Mouse (Mus musculus): Measurements from ENCODE around the gene Ift27. TPM values are rescaled to one million over a fixed set of nuclear protein-coding genes. Genes with fewer than 3 reads are reported as not detected.
A peak's percentile ranks its signal among the peaks of the same experiment; 100 is the strongest.

The Ift27 gene
- polyA plus RNA-seq, 1 experiment from 2014 or later = 42.1 TPM

GRCm38 (mm10) chr15:78177257-78177656 lies 3.4 kb upstream of the Ift27 start:
- H3K9ac ChIP-seq (ENCODE audit: low read depth, low read length) = no peak overlapping the region
- WGBS (ENCODE audit: insufficient replicate concordance) = 51% methylated on average over 10 of the region's 10 CpGs
- ATAC-seq (replicated peaks; ENCODE audit: insufficient number of reproducible peaks, low FRiP score, low TSS enrichment) = no peak
- no peak overlapping the region for H3K4me2 ChIP-seq
- H3K36me3 ChIP-seq (ENCODE audit: control insufficient read depth, insufficient read depth, low read length) = no peaks in the 10 kb centered on the region
- peaks cover 14% of the 10 kb centered on the region; the same call in 1 of the 2 replicates for H3K4me1 ChIP-seq (ENCODE audit: control insufficient read depth, insufficient read depth, low read length)
- H3K27ac ChIP-seq (ENCODE audit: low read depth, low read length) = no peak overlapping the region
- H3K27me3 ChIP-seq (ENCODE audit: control insufficient read depth, insufficient read depth, low read length) = peaks cover 7% of the 10 kb centered on the region; the same call in 1 of the 2 replicates
- H3K9me3 ChIP-seq (replicated peaks; ENCODE audit: control insufficient read depth, low read length) = no peaks in the 10 kb centered on the region
- H3K4me3 ChIP-seq (ENCODE audit: low read depth, low read length) = no peak overlapping the region

- no peak overlapping the region; the same call in 1 of the 2 replicates for H3K27ac ChIP-seq (ENCODE audit: low read depth, low read length)
- H3K4me2 ChIP-seq = peak overlapping the region; percentile 66
- no peaks in the 10 kb centered on the region for H3K27me3 ChIP-seq (ENCODE audit: control insufficient read depth, insufficient read depth, low read length)
- H3K9me3 ChIP-seq (replicated peaks; ENCODE audit: control insufficient read depth, low read length) = no peaks in the 10 kb centered on the region
- whole genome bisulfite sequencing (ENCODE audit: insufficient replicate concordance) = 70% methylated on average over 6 of the region's 6 CpGs
- peak overlapping the region; percentile 70 for H3K4me3 ChIP-seq (ENCODE audit: low read depth, low read length)
- H3K36me3 ChIP-seq (ENCODE audit: control insufficient read depth, insufficient read depth, low read length) = no peaks in the 10 kb centered on the region
- no peak for ATAC-seq (replicated peaks; ENCODE audit: insufficient number of reproducible peaks, low FRiP score, low TSS enrichment)
- peaks cover 10% of the 10 kb centered on the region; the same call in 1 of the 2 replicates for H3K4me1 ChIP-seq (ENCODE audit: control insufficient read depth, insufficient read depth, low read length)
- H3K9ac ChIP-seq (ENCODE audit: low read depth, low read length) = peak overlapping the region; percentile 69
Measured at GRCm38 (mm10) chr15:78174887-78175245, 959 bp upstream of the Ift27 start.

DNA sequence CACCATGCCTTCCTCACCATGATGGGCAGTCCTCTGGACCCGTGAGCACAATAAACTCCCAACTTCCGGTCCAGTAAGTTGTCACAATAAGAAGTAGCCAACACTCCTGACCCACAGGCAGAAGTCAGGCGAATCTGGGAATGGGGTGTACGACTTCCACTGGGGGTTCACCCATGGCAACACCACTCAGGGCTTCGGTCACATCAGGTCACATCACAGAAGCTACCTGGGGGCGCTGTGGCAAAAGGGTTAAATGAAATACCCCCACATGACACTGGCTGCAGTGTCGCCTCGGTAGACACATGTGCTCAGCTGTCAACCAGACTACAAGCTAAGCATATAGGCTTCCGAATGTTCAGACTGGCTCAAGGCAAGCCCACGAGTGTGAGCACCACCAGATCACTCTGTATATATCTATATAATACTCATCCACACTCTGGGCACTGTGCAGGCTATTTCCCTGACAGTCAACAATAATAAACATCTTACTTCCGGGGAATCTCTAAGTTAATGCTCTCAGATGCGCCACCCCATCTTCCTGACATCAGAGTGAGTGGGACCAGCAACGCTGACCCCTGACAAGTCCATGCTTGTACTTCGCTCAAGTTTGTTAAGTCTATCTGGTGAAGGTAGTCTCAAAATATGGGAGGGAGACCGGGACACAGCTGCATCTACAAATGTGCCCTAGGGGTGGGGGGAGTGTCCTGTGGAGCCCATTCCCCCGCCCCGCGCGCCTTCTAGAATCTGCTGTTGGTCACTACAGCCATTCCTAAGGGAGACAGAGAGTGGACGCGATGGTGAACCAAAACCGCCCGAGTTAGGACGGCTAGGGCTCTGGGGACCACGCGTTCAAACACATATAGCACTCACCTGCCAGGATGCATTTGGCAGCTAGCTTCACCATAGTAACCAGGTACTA lies 749 bp downstream of the Ift27 start:
- H3K27ac ChIP-seq (ENCODE audit: low read depth, low read length) = no peak overlapping the region
- H3K9me3 ChIP-seq (replicated peaks; ENCODE audit: control insufficient read depth, low read length) = no peaks in the 10 kb centered on the region
- H3K4me2 ChIP-seq = peak overlapping the region; percentile 96
- WGBS (ENCODE audit: insufficient replicate concordance) = 27% methylated on average over 26 of the region's 26 CpGs
- H3K27me3 ChIP-seq (ENCODE audit: control insufficient read depth, insufficient read depth, low read length) = no peaks in the 10 kb centered on the region
- H3K4me1 ChIP-seq (ENCODE audit: control insufficient read depth, insufficient read depth, low read length) = peaks cover 10% of the 10 kb centered on the region; the same call in 1 of the 2 replicates
- no peak for ATAC-seq (replicated peaks; ENCODE audit: insufficient number of reproducible peaks, low FRiP score, low TSS enrichment)
- peak overlapping the region; percentile 77 for H3K9ac ChIP-seq (ENCODE audit: low read depth, low read length)
- H3K36me3 ChIP-seq (ENCODE audit: control insufficient read depth, insufficient read depth, low read length) = no peaks in the 10 kb centered on the region
- H3K4me3 ChIP-seq (ENCODE audit: low read depth, low read length) = peak overlapping the region; percentile 70

- no peak overlapping the region for H3K9ac ChIP-seq (ENCODE audit: low read depth, low read length)
- no peak overlapping the region for H3K4me3 ChIP-seq (ENCODE audit: low read depth, low read length)
- no peak overlapping the region for H3K4me2 ChIP-seq
- H3K27ac ChIP-seq (ENCODE audit: low read depth, low read length) = no peak overlapping the region
- peaks cover 10% of the 10 kb centered on the region; the same call in 1 of the 2 replicates for H3K4me1 ChIP-seq (ENCODE audit: control insufficient read depth, insufficient read depth, low read length)
- 73% methylated on average over 11 of the region's 11 CpGs for WGBS (ENCODE audit: insufficient replicate concordance)
- ATAC-seq (replicated peaks; ENCODE audit: insufficient number of reproducible peaks, low FRiP score, low TSS enrichment) = no peak
- H3K36me3 ChIP-seq (ENCODE audit: control insufficient read depth, insufficient read depth, low read length) = no peaks in the 10 kb centered on the region
- no peaks in the 10 kb centered on the region for H3K27me3 ChIP-seq (ENCODE audit: control insufficient read depth, insufficient read depth, low read length)
- no peaks in the 10 kb centered on the region for H3K9me3 ChIP-seq (replicated peaks; ENCODE audit: control insufficient read depth, low read length)
Measured at GRCm38 (mm10) chr15:78172256-78172898, 1.5 kb downstream of the Ift27 start.

DNA sequence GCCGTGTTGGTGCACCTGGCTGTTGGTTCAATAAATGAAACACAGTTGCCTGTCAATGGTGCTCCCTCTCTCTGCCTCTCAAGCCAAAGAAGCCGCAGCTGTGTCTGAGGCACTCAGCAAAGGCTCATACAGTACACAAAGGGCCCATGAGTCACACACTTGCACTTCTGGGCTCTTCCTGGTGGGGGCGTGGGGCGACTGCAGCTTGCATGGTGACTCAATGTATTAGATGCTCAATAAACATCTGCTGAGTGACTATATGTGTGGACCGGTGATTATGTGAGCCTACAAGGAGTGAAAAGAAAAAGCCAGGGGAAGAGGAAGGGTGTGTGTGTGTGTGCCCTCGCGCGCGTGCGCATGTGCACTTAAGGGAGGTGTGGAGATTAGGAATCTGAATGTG lies 2.3 kb downstream of the Ift27 start:
- no peak for ATAC-seq (replicated peaks; ENCODE audit: insufficient number of reproducible peaks, low FRiP score, low TSS enrichment)
- Histone ChIP-seq H3K4me3 (ENCODE audit: low read depth, low read length) (no peak overlapping the region), H3K4me1 (ENCODE audit: control insufficient read depth, insufficient read depth, low read length) (peaks cover 10% of the 10 kb centered on the region; the same call in 1 of the 2 replicates), H3K27ac (ENCODE audit: low read depth, low read length) (no peak overlapping the region), H3K27me3 (ENCODE audit: control insufficient read depth, insufficient read depth, low read length) (no peaks in the 10 kb centered on the region), H3K4me2 (no peak overlapping the region), H3K9ac (ENCODE audit: low read depth, low read length) (no peak overlapping the region), H3K36me3 (ENCODE audit: control insufficient read depth, insufficient read depth, low read length) (no peaks in the 10 kb centered on the region), H3K9me3 (replicated peaks; ENCODE audit: control insufficient read depth, low read length) (no peaks in the 10 kb centered on the region)
- 90% methylated on average over 10 of the region's 10 CpGs for WGBS (ENCODE audit: insufficient replicate concordance)

DNA sequence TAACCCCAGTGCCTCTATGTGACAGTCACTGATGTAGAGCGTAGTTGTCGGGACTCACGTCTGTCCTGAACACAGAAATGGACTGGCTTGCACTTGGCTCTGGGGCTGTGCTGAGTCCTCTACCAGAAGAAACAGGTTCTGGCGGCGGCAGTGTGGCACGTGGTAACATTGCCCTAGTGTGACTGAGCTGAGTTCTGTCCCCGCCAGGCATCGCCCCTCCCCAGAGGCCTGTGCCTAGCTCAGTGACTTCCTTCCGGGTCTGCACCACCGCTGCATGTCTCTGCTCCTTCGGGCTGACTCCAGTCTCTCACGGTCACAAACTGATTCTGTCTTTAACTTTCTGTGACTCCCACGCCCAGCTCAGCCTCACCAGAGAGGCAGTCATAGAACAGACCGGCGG lies 3.2 kb downstream of the Ift27 start:
- no peak overlapping the region for H3K4me2 ChIP-seq
- ATAC-seq (replicated peaks; ENCODE audit: insufficient number of reproducible peaks, low FRiP score, low TSS enrichment) = no peak
- H3K27me3 ChIP-seq (ENCODE audit: control insufficient read depth, insufficient read depth, low read length) = no peaks in the 10 kb centered on the region
- H3K27ac ChIP-seq (ENCODE audit: low read depth, low read length) = no peak overlapping the region
- H3K9ac ChIP-seq (ENCODE audit: low read depth, low read length) = no peak overlapping the region
- peaks cover 10% of the 10 kb centered on the region; the same call in 1 of the 2 replicates for H3K4me1 ChIP-seq (ENCODE audit: control insufficient read depth, insufficient read depth, low read length)
- 77% methylated on average over 15 of the region's 15 CpGs for WGBS (ENCODE audit: insufficient replicate concordance)
- no peak overlapping the region for H3K4me3 ChIP-seq (ENCODE audit: low read depth, low read length)
- no peaks in the 10 kb centered on the region for H3K9me3 ChIP-seq (replicated peaks; ENCODE audit: control insufficient read depth, low read length)
- H3K36me3 ChIP-seq (ENCODE audit: control insufficient read depth, insufficient read depth, low read length) = no peaks in the 10 kb centered on the region

DNA sequence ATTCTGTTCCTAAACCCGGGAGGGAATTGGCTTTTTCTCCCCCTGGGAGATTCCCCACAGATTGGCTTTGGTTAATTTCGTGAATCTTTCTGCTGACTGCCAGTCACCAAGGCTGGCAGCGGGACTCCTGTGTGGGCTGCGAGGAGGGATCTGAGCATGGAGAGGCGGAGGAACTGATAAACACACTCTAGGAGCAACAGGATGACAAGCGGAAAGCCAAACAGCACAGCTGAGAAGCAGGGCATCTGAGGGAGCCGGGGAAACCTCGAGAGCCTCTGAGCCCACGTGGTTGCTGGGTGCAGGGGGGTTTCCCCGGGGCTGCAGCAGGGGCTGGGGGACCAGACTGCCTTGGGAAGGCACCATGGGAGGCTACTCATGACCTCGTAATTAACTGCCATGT lies 4.3 kb downstream of the Ift27 start:
- H3K9ac ChIP-seq (ENCODE audit: low read depth, low read length) = no peak overlapping the region
- H3K4me2 ChIP-seq = no peak overlapping the region
- H3K9me3 ChIP-seq (replicated peaks; ENCODE audit: control insufficient read depth, low read length) = no peaks in the 10 kb centered on the region
- 65% methylated on average over 11 of the region's 11 CpGs for WGBS (ENCODE audit: insufficient replicate concordance)
- H3K4me3 ChIP-seq (ENCODE audit: low read depth, low read length) = no peak overlapping the region
- H3K27ac ChIP-seq (ENCODE audit: low read depth, low read length) = no peak overlapping the region
- no peaks in the 10 kb centered on the region for H3K27me3 ChIP-seq (ENCODE audit: control insufficient read depth, insufficient read depth, low read length)
- H3K36me3 ChIP-seq (ENCODE audit: control insufficient read depth, insufficient read depth, low read length) = no peaks in the 10 kb centered on the region
- peaks cover 7% of the 10 kb centered on the region; the same call in 1 of the 2 replicates for H3K4me1 ChIP-seq (ENCODE audit: control insufficient read depth, insufficient read depth, low read length)
- ATAC-seq (replicated peaks; ENCODE audit: insufficient number of reproducible peaks, low FRiP score, low TSS enrichment) = no peak

DNA sequence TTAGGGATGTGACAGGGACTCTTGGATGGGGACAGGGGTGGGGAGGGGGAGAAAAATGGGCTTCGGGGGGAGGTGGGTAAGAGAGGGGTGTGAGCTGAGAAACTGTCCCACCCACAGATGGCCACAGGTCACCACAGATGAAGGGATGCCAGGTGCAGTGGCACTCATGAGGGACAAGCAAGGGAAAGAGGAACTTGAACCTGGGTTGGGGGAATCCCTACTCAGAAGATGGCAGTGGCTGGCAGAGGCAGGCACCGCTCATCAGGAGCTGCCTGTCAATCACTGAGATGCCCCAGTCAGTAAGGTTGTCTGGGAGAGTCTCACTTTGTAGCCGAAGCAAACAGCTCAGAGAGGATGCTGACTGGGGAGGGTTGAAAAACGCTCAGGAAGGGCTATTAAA lies 8.6 kb downstream of the Ift27 start:
- H3K4me1 ChIP-seq (ENCODE audit: control insufficient read depth, insufficient read depth, low read length) = no peaks in the 10 kb centered on the region
- H3K4me2 ChIP-seq = no peak overlapping the region
- no peaks in the 10 kb centered on the region for H3K36me3 ChIP-seq (ENCODE audit: control insufficient read depth, insufficient read depth, low read length)
- no peak overlapping the region for H3K9ac ChIP-seq (ENCODE audit: low read depth, low read length)
- 72% methylated on average over 4 of the region's 4 CpGs for WGBS (ENCODE audit: insufficient replicate concordance)
- no peaks in the 10 kb centered on the region for H3K27me3 ChIP-seq (ENCODE audit: control insufficient read depth, insufficient read depth, low read length)
- no peak overlapping the region for H3K27ac ChIP-seq (ENCODE audit: low read depth, low read length)
- no peak for ATAC-seq (replicated peaks; ENCODE audit: insufficient number of reproducible peaks, low FRiP score, low TSS enrichment)
- H3K4me3 ChIP-seq (ENCODE audit: low read depth, low read length) = no peak overlapping the region
- no peaks in the 10 kb centered on the region for H3K9me3 ChIP-seq (replicated peaks; ENCODE audit: control insufficient read depth, low read length)

Measured in heart, embryonic 11.5 days (tissue).